Mouse (Mus musculus) kidney, adult 2 months (tissue): ENCODE measurements around the gene Slc5a4b. TPM values are rescaled to one million over a fixed set of nuclear protein-coding genes. Genes with fewer than 3 reads are reported as not detected.

Experiments
- DNase-seq: peaks from one replicate; pipeline ENCODE4 v3.0.0; 2021
- H3K27ac ChIP-seq: fragments of 200-500 bp; 2 replicates; pipeline ENCODE4 v1.5.1; 2012; ENCODE audit warnings: low read depth, low read length, control low read depth, inconsistent platforms; ENCODE audit not compliant: insufficient read depth
- H3K27me3 ChIP-seq: fragments of 200-500 bp; replicated peaks from 2 replicates; pipeline ENCODE4 v1.6.1; 2012; ENCODE audit warnings: mild to moderate bottlenecking, moderate library complexity, low read length, inconsistent platforms; ENCODE audit not compliant: control insufficient read depth, insufficient read depth
- H3K36me3 ChIP-seq: fragments of 200-500 bp; 2 replicates; pipeline ENCODE4 v1.6.1; 2012; ENCODE audit warnings: mild to moderate bottlenecking, moderate library complexity, low read length, inconsistent platforms; ENCODE audit not compliant: control insufficient read depth, insufficient read depth
- H3K4me1 ChIP-seq: fragments of 200-500 bp; 2 replicates; pipeline ENCODE4 v1.6.1; 2011; ENCODE audit warnings: low read length; ENCODE audit not compliant: control insufficient read depth, insufficient read depth
- H3K4me3 ChIP-seq: fragments of 200-500 bp; 2 replicates; pipeline ENCODE4 v1.5.1; 2011; ENCODE audit warnings: mild to moderate bottlenecking, low read depth, low read length, control low read depth; ENCODE audit not compliant: insufficient read depth
- CTCF ChIP-seq: fragments of 200-500 bp; conservative IDR thresholded peaks from 2 replicates; pipeline ENCODE4 v1.5.1; 2011; ENCODE audit warnings: low read depth, mild to moderate bottlenecking, control low read depth, low read length, moderate library complexity, mixed read lengths; ENCODE audit not compliant: insufficient read depth, insufficient read length
- POLR2A ChIP-seq: fragments of 200-500 bp; IDR thresholded peaks from one replicate; pipeline ENCODE4 v1.6.1; 2011; ENCODE audit warnings: low read depth, low read length, control low read depth
- WGBS: fragments of 180-500 bp; shearing (Covaris S2); methylation state at CpG from one replicate; pipeline ENCODE4 v1.1.7; 2018; 5-methylcytosine and 5-hydroxymethylcytosine counted together
- polyA plus RNA-seq: library from polyadenylated mRNA; depleted of rRNA; stranded (reverse); fragments of >200 nt; gene quantifications from 2 replicates; pipeline ENCODE4 v1.2.3, GENCODE M21; 2012; rRNA removed

Gene Slc5a4b
- polyA plus RNA-seq, 1 experiment = 0.08 TPM

GRCm38 (mm10) chr10:76016886-76017285 lies 93.9 kb downstream of the Slc5a4b start:
- no peak overlapping the region for H3K4me3 ChIP-seq
- H3K36me3 ChIP-seq = no peaks in the 10 kb centered on the region
- no peaks in the 10 kb centered on the region for H3K4me1 ChIP-seq
- DNase-seq = no peak
- no peak overlapping the region for H3K27ac ChIP-seq
- TF ChIP-seq CTCF = no peak
- no peak for TF ChIP-seq POLR2A
- 84% methylated on average over 3 of the region's 3 CpGs for WGBS
- H3K27me3 ChIP-seq = no peaks in the 10 kb centered on the region

GRCm38 (mm10) chr10:76012922-76013321 lies 97.8 kb downstream of the Slc5a4b start:
- H3K4me3 ChIP-seq = no peak overlapping the region
- no peak overlapping the region for H3K27ac ChIP-seq
- H3K4me1 ChIP-seq = no peaks in the 10 kb centered on the region
- H3K27me3 ChIP-seq = no peaks in the 10 kb centered on the region
- WGBS = 69% methylated on average over 6 of the region's 6 CpGs
- DNase-seq = no peak
- TF ChIP-seq POLR2A = no peak
- TF ChIP-seq CTCF = no peak
- no peaks in the 10 kb centered on the region for H3K36me3 ChIP-seq

GRCm38 (mm10) chr10:76009812-76010211 lies 100.9 kb downstream of the Slc5a4b start:
- no peaks in the 10 kb centered on the region for H3K27me3 ChIP-seq
- 78% methylated on average over 3 of the region's 3 CpGs for WGBS
- H3K36me3 ChIP-seq = no peaks in the 10 kb centered on the region
- DNase-seq = no peak
- no peak for TF ChIP-seq CTCF
- no peak for TF ChIP-seq POLR2A
- H3K4me1 ChIP-seq = no peaks in the 10 kb centered on the region
- no peak overlapping the region for H3K27ac ChIP-seq
- H3K4me3 ChIP-seq = no peak overlapping the region

Other genes with a start within 250 kb of the Slc5a4b start
- gene Derl3, start 217.5 kb downstream of the Slc5a4b start, polyA plus RNA-seq = 5.0 and 6.4 TPM in 2 replicates
- gene Smarcb1, start 189.3 kb downstream of the Slc5a4b start, polyA plus RNA-seq = 34.6 and 37.7 TPM in 2 replicates
- gene Chchd10, start 177.8 kb downstream of the Slc5a4b start, polyA plus RNA-seq = 1,587 and 1,621 TPM in 2 replicates
- gene Mmp11, start 174.5 kb downstream of the Slc5a4b start, polyA plus RNA-seq = 21.5 and 23.9 TPM in 2 replicates
- 1.3 and 1.4 TPM in 2 replicates for gene Gm867, start 170.3 kb downstream of the Slc5a4b start, polyA plus RNA-seq
- 1.2 and 3.8 TPM in 2 replicates for gene Vpreb3, start 167.9 kb downstream of the Slc5a4b start, polyA plus RNA-seq
- gene Gm5134, start 156.4 kb downstream of the Slc5a4b start, polyA plus RNA-seq = 0.03 TPM in 1 of 2 replicates, not detected in the other
- gene Zfp280b, start 78.3 kb downstream of the Slc5a4b start, polyA plus RNA-seq = 4.2 and 4.3 TPM in 2 replicates
- not detected in 2 replicates for gene Slc5a4a, start 36.5 kb upstream of the Slc5a4b start, polyA plus RNA-seq
- 28.7 and 30.0 TPM in 2 replicates for gene Prmt2, start 126.9 kb upstream of the Slc5a4b start, polyA plus RNA-seq
- gene S100b, start 142.9 kb upstream of the Slc5a4b start, polyA plus RNA-seq = 1.1 and 1.5 TPM in 2 replicates
- 13.2 and 15.0 TPM in 2 replicates for gene Dip2a, start 234.3 kb upstream of the Slc5a4b start, polyA plus RNA-seq